Mouse (Mus musculus) A20 (cell line): ENCODE data around the gene Tuba4a.

Experiments used
- DNase-seq: peaks from one replicate; pipeline ENCODE4 v3.0.0-alpha.2; 2011; ENCODE audit warnings: low read depth, low spot score

The Tuba4a gene

DNA sequence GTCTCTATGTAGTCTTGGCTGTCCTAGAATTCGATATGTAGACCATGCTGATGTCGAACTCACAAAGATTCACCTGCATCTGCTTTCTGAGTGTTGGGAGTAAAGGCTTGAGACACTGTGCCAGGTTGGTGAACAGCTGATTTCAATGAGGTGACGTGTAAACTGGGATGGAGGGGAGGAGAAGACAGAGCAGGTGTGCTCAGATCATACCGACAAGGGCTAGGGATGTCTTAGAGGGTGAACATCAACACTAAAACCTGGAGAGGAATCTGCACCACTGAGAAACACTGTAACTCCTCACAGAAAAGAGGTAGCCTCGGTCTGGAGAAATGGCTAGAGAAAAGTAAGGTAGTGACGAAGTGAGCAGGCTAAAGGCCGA is 51.6 kb downstream of the Tuba4a start:
- no peak for DNase-seq
